Mouse (Mus musculus) E14TG2a.4 (cell line): Measurements from ENCODE around the gene Mog.
A peak's percentile ranks its signal among the peaks of the same experiment; 100 is the strongest.

Experiments
- H3K27me3 ChIP-seq: 2 replicates; pipeline ENCODE4 v1.6.1; 2014; ENCODE audit warnings: low read length, control low read depth; ENCODE audit not compliant: insufficient read depth
- H3K36me3 ChIP-seq: 2 replicates; pipeline ENCODE4 v1.6.1; 2014; ENCODE audit warnings: low read length, control low read depth; ENCODE audit not compliant: insufficient read depth
- H3K4me1 ChIP-seq: replicated peaks from 2 replicates; pipeline ENCODE4 v1.6.1; 2014; ENCODE audit warnings: low read depth, low read length, control low read depth
- H3K4me3 ChIP-seq: replicated peaks from 2 replicates; pipeline ENCODE4 v1.5.1; 2014; ENCODE audit warnings: mild to moderate bottlenecking, low read length
- H3K9me3 ChIP-seq: 2 replicates; pipeline ENCODE4 v1.6.1; 2014; ENCODE audit warnings: low read length, control low read depth
- CTCF ChIP-seq: conservative IDR thresholded peaks from 2 replicates; pipeline ENCODE4 v1.5.1; 2014; ENCODE audit warnings: low read length
- NANOG ChIP-seq: IDR thresholded peaks from 2 replicates; pipeline ENCODE4 v1.6.1; 2014; ENCODE audit warnings: borderline replicate concordance, low read length, mixed read lengths
- POU5F1 ChIP-seq: IDR thresholded peaks from 2 replicates; pipeline ENCODE4 v1.6.1; 2014; ENCODE audit warnings: low read length, borderline replicate concordance

The Mog gene

DNA sequence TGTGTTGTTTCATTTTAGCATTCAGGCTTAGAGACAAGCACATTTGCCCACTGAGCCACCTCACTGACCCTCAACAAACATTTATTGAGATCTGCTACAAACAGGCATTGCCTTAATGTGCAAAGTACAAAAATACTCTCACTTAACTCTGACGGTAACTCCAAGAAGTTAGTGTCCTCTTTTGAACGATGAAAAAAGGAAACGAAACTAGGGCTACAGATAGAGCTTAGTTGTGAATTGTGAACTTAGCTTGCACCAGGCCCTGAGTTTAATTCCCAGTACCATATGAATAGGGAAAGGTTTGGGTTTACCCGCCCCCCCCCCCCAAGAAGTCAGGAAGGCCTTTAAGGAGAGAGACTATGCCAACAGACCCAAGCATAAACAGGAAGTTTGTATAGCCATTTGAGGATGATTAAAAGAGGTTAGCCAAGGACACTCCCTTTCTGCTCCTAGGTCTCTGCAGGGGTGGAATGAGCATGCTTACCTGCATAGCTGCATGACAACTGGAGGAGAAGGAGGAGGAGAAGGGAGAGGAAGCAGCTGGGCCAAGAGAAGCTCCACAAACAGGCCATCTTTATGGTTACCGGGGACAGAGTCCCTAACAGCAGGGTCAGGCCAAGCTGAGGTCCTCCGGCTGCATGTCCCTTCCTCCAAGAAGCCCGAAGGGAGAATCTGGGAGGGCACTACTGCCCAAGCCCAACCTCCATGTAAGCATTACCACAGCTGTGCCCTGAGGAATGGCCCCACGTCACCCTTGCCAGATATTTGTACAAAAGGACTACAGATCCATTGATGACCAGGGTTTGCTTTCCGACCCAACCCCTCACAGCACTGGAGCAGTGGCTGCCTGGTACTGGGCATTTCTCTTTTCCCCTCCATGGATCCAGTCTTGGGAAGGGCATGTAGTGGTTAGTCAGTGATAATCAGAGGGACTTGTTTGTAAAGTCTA is at the start of gene Mog:
Gene Mog (minus strand): TSS at position 771 of the 949 bp plus-strand sequence.
- no peak for TF ChIP-seq NANOG
- TF ChIP-seq CTCF, result no peak
- no peak for TF ChIP-seq POU5F1
- Histone ChIP-seq H3K36me3 (no peaks in the 10 kb centered on the region), H3K27me3 (no peaks in the 10 kb centered on the region)

DNA sequence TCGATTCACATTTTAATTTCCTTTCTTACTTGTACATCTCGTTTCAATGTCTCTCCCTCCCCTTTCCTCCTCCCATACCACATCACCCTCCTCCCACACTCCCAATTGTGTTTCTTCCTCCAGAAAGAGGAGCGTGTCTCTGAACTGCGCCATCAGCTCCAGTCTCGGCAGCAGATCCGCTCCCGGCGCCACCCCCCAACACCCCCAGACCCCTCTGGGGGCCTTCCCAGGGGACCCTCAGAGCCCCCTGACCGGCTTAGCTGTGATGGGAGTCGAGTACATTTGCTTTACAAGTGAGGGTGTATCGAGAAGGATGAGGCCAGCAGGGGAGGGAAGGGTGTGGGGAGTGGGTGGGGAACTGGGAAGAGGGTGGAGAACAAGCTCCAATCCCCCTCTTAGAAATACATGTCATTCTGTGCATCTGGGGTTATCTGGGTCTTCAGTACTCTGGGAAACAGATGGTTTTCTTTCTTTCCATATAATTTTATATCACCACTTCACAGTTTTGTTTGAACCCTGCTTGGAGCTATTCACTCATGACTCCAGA is 49.6 kb upstream of the Mog start:
- TF ChIP-seq NANOG (no peak), CTCF (no peak), POU5F1 (no peak)
- H3K9me3 ChIP-seq, result no peaks in the 10 kb centered on the region
- peaks cover 98% of the 10 kb centered on the region for H3K4me1 ChIP-seq
- H3K27me3 ChIP-seq, result no peaks in the 10 kb centered on the region
- peak overlapping the region; percentile 42 for H3K4me3 ChIP-seq
- peaks cover 99% of the 10 kb centered on the region for H3K36me3 ChIP-seq

More for the DNA sequence above, at the start of gene Mog:
- H3K4me3 ChIP-seq, result peak within 1 kb of the TSS; percentile 39
- H3K9me3 ChIP-seq, result no peaks in the 10 kb centered on the region
- peaks cover 77% of the 10 kb centered on the region for H3K4me1 ChIP-seq

DNA sequence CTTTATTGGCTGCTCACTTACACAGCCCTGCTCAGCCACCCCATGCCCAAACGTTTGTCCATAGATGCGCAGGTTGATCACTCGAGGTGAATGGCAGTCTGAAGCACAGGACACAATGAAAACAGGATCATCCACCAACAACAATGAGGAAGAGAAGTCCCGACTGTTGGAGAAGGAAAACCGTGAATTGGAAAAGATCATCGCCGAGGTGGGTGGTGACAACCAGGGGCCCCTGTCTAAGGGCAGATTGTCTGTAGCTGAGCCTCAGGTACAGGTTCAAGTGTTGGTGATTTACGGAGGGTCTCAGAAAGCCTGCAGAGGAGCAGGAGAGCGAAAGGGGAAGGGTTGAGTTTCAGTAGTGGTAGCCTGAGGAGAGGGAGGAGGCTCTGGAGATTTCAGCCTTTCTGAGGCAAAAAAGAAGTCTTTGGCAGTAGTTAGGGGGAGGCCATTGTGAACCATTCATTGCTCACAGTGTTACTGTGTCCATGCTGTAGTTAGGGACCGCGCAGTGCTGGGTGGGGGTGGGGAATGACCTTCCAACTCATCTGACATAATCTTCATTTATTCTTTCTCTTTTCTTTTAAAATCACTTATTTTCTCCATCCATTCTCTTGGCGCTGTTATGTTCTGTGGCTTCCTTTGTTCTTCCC is 49.0 kb upstream of the Mog start:
- Histone ChIP-seq H3K4me3 (peak overlapping the region; percentile 42), H3K4me1 (peaks cover 98% of the 10 kb centered on the region), H3K9me3 (no peaks in the 10 kb centered on the region), H3K27me3 (no peaks in the 10 kb centered on the region), H3K36me3 (peaks cover 99% of the 10 kb centered on the region)
- no peak for TF ChIP-seq POU5F1

GRCm38 (mm10) chr17:37070121-37070520 is 46.9 kb upstream of the Mog start:
- H3K4me3 ChIP-seq, result peak overlapping the region; percentile 5; the same call in 1 of the 2 replicates
- no peak for TF ChIP-seq POU5F1
- no peak for TF ChIP-seq CTCF
- TF ChIP-seq NANOG, result no peak

GRCm38 (mm10) chr17:37067861-37068260 is 44.7 kb upstream of the Mog start:
- Histone ChIP-seq H3K36me3 (peaks cover 99% of the 10 kb centered on the region), H3K27me3 (no peaks in the 10 kb centered on the region)
- no peak for TF ChIP-seq POU5F1
- TF ChIP-seq CTCF, result no peak
- no peak for TF ChIP-seq NANOG

More at GRCm38 (mm10) chr17:37070121-37070520, 46.9 kb upstream of the Mog start:
- H3K4me1 ChIP-seq, result peaks cover 86% of the 10 kb centered on the region
- no peaks in the 10 kb centered on the region for H3K27me3 ChIP-seq
- no peaks in the 10 kb centered on the region for H3K9me3 ChIP-seq
- peaks cover 99% of the 10 kb centered on the region for H3K36me3 ChIP-seq

DNA sequence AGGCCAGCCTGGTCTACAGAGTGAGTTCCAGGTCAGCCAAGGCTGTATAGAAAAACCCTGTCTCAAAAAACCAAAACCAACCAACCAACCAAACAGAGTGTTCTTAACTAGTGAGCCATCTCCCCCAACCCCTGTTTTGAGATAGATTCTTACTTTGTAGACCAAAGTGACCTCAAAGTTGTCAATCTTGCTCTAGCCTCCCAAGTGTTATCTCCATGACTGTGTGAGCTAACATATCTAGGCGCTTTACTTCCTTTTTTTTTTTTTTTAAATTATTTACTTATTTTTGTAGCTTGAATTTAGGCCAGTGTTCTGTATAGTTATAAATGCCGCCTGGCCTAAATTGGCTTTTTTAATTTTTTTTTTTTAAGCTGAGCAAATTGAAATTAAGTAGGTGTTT is 42.8 kb upstream of the Mog start:
- peaks cover 86% of the 10 kb centered on the region for H3K4me1 ChIP-seq
- H3K36me3 ChIP-seq, result peaks cover 99% of the 10 kb centered on the region
- TF ChIP-seq CTCF, result no peak
- no peaks in the 10 kb centered on the region for H3K9me3 ChIP-seq
- no peaks in the 10 kb centered on the region for H3K27me3 ChIP-seq
- H3K4me3 ChIP-seq, result no peak overlapping the region

More at GRCm38 (mm10) chr17:37067861-37068260, 44.7 kb upstream of the Mog start:
- Histone ChIP-seq H3K4me3 (no peak overlapping the region), H3K4me1 (peaks cover 86% of the 10 kb centered on the region), H3K9me3 (no peaks in the 10 kb centered on the region)

GRCm38 (mm10) chr17:37063686-37064495 is 40.7 kb upstream of the Mog start:
- Histone ChIP-seq H3K27me3 (no peaks in the 10 kb centered on the region), H3K9me3 (no peaks in the 10 kb centered on the region), H3K4me3 (no peak overlapping the region), H3K36me3 (peaks cover 99% of the 10 kb centered on the region), H3K4me1 (peaks cover 69% of the 10 kb centered on the region)
- TF ChIP-seq CTCF (no peak), POU5F1 (no peak), NANOG (no peak)

DNA sequence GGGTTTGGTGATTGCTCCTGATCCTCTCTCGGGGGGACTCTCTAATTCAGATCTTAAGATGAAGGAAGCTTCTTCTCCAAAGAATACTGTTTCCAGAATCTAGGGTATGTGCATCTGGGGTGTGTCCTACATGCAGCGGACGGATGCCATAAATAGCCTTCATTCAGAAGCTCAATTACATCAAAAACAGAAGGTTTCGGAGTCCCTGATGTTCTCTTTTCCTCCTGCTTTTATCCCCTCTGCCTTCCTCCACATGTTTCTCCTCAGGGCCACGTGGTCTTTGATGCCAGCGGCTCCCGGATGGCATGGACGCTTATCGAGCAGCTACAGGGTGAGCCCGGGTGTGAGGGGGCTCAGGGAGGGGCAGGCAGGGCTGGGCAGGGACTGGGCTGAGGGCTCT is 39.9 kb upstream of the Mog start:
- H3K9me3 ChIP-seq, result no peaks in the 10 kb centered on the region
- H3K36me3 ChIP-seq, result peaks cover 100% of the 10 kb centered on the region
- TF ChIP-seq POU5F1, result no peak
- TF ChIP-seq NANOG, result no peak
- TF ChIP-seq CTCF, result no peak
- peaks cover 62% of the 10 kb centered on the region for H3K4me1 ChIP-seq
- H3K4me3 ChIP-seq, result no peak overlapping the region
- H3K27me3 ChIP-seq, result no peaks in the 10 kb centered on the region
